In the genomic region with DNA sequence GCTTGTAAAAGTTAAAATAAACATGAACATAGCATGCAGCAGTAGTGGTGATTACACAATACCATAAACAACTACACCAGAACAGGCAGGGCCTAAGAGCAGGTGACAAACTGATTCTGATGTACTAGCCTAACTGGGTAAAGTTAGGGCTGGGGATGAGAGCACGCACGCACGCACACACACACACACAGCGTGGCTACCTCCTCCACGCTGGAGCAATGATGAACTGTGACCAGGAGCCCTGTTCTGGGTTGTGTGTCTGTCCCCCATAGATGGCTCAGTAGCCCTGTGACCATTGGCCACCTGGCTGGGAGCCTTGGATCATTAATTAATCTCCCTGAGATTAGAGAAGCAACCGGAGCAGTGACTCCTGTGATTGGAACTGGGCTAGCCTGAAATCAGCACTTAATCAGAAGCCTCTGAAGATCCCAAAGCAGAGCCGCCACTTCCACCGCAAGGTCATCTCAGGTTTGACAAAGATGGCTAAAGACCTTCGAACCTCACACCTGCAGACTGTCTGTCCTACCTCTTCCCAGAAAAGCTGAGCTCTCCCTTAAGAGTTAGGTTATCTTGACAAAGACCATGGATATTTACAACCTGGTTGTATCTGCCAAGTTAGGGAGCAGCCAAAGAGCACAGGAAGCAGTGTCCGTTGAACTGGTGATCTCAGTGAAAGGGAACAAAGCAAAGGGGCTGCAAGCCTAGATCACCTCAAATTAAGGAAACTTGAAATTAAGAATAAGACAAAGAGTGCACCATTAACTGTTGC, we compare ENCODE assay signal across 24 mouse cellular contexts. TPM values are rescaled to one million over a fixed set of nuclear protein-coding genes. Genes with fewer than 3 reads are reported as not detected.
"Had no signal": no experiment of that assay in that cellular context is flagged by ENCODE, and none has a peak within 500 bp of the region (broad histone marks: within the 10 kb centered on the region; RNA-seq: fewer than 3 reads in every experiment).

No protein-coding gene starts in this region.

- ATAC-seq: hindbrain, embryonic 16.5 days; intestine, embryonic 16.5 days; lung, postnatal 0 days; midbrain, embryonic 13.5 days; midbrain, embryonic 16.5 days had no signal

- H3K9me3 ChIP-seq: midbrain, embryonic 10.5 days; midbrain, embryonic 13.5 days; neural tube, embryonic 13.5 days had no signal

- H3K27me3 ChIP-seq: midbrain, embryonic 13.5 days; neural tube, embryonic 13.5 days had no signal

- H3K4me1 ChIP-seq: megakaryocyte, embryonic 14.5 days; midbrain, embryonic 10.5 days; midbrain, embryonic 13.5 days; neural tube, embryonic 13.5 days had no signal

- H3K4me3 ChIP-seq: layer of hippocampus, adult 2 months; megakaryocyte, embryonic 14.5 days; midbrain, embryonic 10.5 days; midbrain, embryonic 13.5 days; myocyte; neural tube, embryonic 13.5 days had no signal

- H3K4me2 ChIP-seq: lung, embryonic 14.5 days; midbrain, embryonic 13.5 days; neural tube, embryonic 13.5 days had no signal

- H3K36me3 ChIP-seq: midbrain, embryonic 10.5 days; midbrain, embryonic 13.5 days; neural tube, embryonic 13.5 days had no signal

- H3K9ac ChIP-seq: liver, embryonic 14.5 days; lung, embryonic 14.5 days; midbrain, embryonic 13.5 days; neural tube, embryonic 13.5 days had no signal

- H3K27ac ChIP-seq: layer of hippocampus, adult 2 months; liver, embryonic 14.5 days; midbrain, embryonic 10.5 days; midbrain, embryonic 13.5 days; neural tube, embryonic 13.5 days had no signal

- DNase-seq: layer of hippocampus, adult 9-11 months; lung, embryonic 14.5 days; lung, postnatal 36 days; retina, postnatal 1 day; right cerebral cortex, postnatal 25 days; thymus, adult 18-20 months; thymus, postnatal 36 days had no signal

RNA-seq across cellular contexts. Expression of gene Fabp1, which starts 26.6 kb away (rescaled TPM):
- total RNA-seq: layer of hippocampus, adult 2 months; layer of hippocampus, postnatal 25 days; left cerebral cortex, adult 18-20 months; left cerebral cortex, postnatal 10 days; left cerebral cortex, postnatal 36 days; monocyte, adult 5-6 weeks; neutrophil, adult 5-6 weeks had no signal
- polyA plus RNA-seq: hindbrain, embryonic 16.5 days; lung, embryonic 14.5 days; midbrain, embryonic 10.5 days; midbrain, embryonic 13.5 days; midbrain, embryonic 16.5 days; myocyte had no signal

RNA-seq across cellular contexts. Expression of gene Thnsl2, which starts 28.8 kb away (rescaled TPM):
- total RNA-seq: monocyte, adult 5-6 weeks; neutrophil, adult 5-6 weeks had no signal
